Mouse (Mus musculus): ENCODE results near the gene Matn4.

GRCm38 (mm10) chr2:164386953-164387352 is 18.0 kb downstream of the Matn4 start:
- TF ChIP-seq CTCF (IDR thresholded peaks at IDR 0.05; ENCODE audit: low read depth) (peak; percentile 80), EP300 (optimal IDR thresholded peaks at IDR 0.05) (no peak)

All from stomach, postnatal 0 days (tissue).